12 mouse cellular contexts compared by ENCODE assay signal in genomic region chr19:21942286-21942685, GRCm38 (mm10).
DNase-seq lines count a peak whose midpoint lies in the region; ATAC-seq and TF ChIP-seq lines count a peak whose summit lies in the region.
"Had no signal": no experiment of that assay in that cellular context is flagged by ENCODE, and none has a peak within 500 bp of the region (broad histone marks: within the 10 kb centered on the region; RNA-seq: fewer than 3 reads in every experiment).

No protein-coding gene starts in this region.

- H3K4me2 ChIP-seq in liver, embryonic 12.5 days: no peak overlapping the region
- H3K4me2 ChIP-seq in liver, embryonic 15.5 days: peak overlapping the region; percentile 16; the same call in 1 of the 2 replicates
- H3K4me2 ChIP-seq: embryonic facial prominence, embryonic 13.5 days; midbrain, embryonic 12.5 days had no signal

- H3K27ac ChIP-seq in liver, adult 2 months (replicated peaks; ENCODE audit: insufficient read depth, low read depth, low read length): peak overlapping the region; percentile 91
- no peak overlapping the region for H3K27ac ChIP-seq in liver, embryonic 12.5 days
- H3K27ac ChIP-seq in liver, embryonic 15.5 days (replicated peaks): no peak overlapping the region
- H3K27ac ChIP-seq: embryonic facial prominence, embryonic 13.5 days; midbrain, embryonic 12.5 days had no signal

- no peaks in the 10 kb centered on the region for H3K9me3 ChIP-seq in liver, embryonic 12.5 days (replicated peaks)
- no peaks in the 10 kb centered on the region for H3K9me3 ChIP-seq in liver, embryonic 15.5 days (replicated peaks)
- H3K9me3 ChIP-seq: embryonic facial prominence, embryonic 13.5 days; G1E; midbrain, embryonic 12.5 days had no signal

- no peaks in the 10 kb centered on the region for H3K27me3 ChIP-seq in liver, adult 2 months (ENCODE audit: control insufficient read depth, insufficient read depth, low read length)
- no peaks in the 10 kb centered on the region for H3K27me3 ChIP-seq in liver, embryonic 12.5 days (replicated peaks)
- no peaks in the 10 kb centered on the region for H3K27me3 ChIP-seq in liver, embryonic 15.5 days
- H3K27me3 ChIP-seq: embryonic facial prominence, embryonic 13.5 days; midbrain, embryonic 12.5 days had no signal

- WGBS in liver, adult 2 months: 58% methylated on average over 11 of the region's 11 CpGs
- WGBS in liver, embryonic 12.5 days (ENCODE audit: insufficient replicate concordance): 11% methylated on average over 11 of the region's 11 CpGs
- 16% methylated on average over 11 of the region's 11 CpGs for WGBS in liver, embryonic 15.5 days (ENCODE audit: insufficient replicate concordance)

- H3K4me3 ChIP-seq in liver, adult 2 months (ENCODE audit: insufficient read depth, low read depth, low read length): 0 out of 2 replicates have a peak overlapping the region, but pooled peaks have one; percentile 23
- no peak overlapping the region for H3K4me3 ChIP-seq in liver, embryonic 12.5 days
- H3K4me3 ChIP-seq in liver, embryonic 15.5 days (replicated peaks): no peak overlapping the region
- H3K4me3 ChIP-seq: embryonic facial prominence, embryonic 13.5 days; midbrain, embryonic 12.5 days had no signal

- H3K36me3 ChIP-seq in liver, adult 2 months (ENCODE audit: control insufficient read depth, insufficient read depth, low read length): no peaks in the 10 kb centered on the region
- no peaks in the 10 kb centered on the region for H3K36me3 ChIP-seq in liver, embryonic 12.5 days
- no peaks in the 10 kb centered on the region for H3K36me3 ChIP-seq in liver, embryonic 15.5 days (replicated peaks)
- H3K36me3 ChIP-seq: embryonic facial prominence, embryonic 13.5 days; G1E; midbrain, embryonic 12.5 days had no signal

- no peaks in the 10 kb centered on the region for H3K79me2 ChIP-seq in liver, adult 2 months (ENCODE audit: control insufficient read depth, insufficient read depth, low read length)

- no peaks in the 10 kb centered on the region; the same call in 1 of the 2 replicates for H3K4me1 ChIP-seq in liver, adult 2 months (ENCODE audit: control insufficient read depth, insufficient read depth, low read length)
- H3K4me1 ChIP-seq in liver, embryonic 12.5 days: no peaks in the 10 kb centered on the region
- H3K4me1 ChIP-seq in liver, embryonic 15.5 days (replicated peaks): no peaks in the 10 kb centered on the region
- H3K4me1 ChIP-seq: embryonic facial prominence, embryonic 13.5 days; midbrain, embryonic 12.5 days had no signal

- ATAC-seq in liver, embryonic 12.5 days: no peak
- ATAC-seq in granulocyte monocyte progenitor cell, adult 5-6 weeks (replicated peaks; ENCODE audit: poor library complexity, severe bottlenecking): peak; percentile 44
- no peak for ATAC-seq in liver, embryonic 15.5 days (ENCODE audit: insufficient read depth)

- no peak overlapping the region for H3K9ac ChIP-seq in liver, adult 2 months (ENCODE audit: low read depth, low read length)
- H3K9ac ChIP-seq in liver, embryonic 12.5 days: no peak overlapping the region
- no peak overlapping the region for H3K9ac ChIP-seq in liver, embryonic 15.5 days
- H3K9ac ChIP-seq: embryonic facial prominence, embryonic 13.5 days; midbrain, embryonic 12.5 days had no signal

- peak; percentile 21 for DNase-seq in liver, adult 2 months (ENCODE audit: extremely low read depth, low read depth, low spot score)
- peak; percentile 20 for DNase-seq in induced T-regulatory cell, adult 2 months (ENCODE audit: low read depth)
- no peak for DNase-seq in layer of hippocampus, postnatal 25 days (ENCODE audit: extremely low spot score in 1 of 2, low spot score in 1 of 2)
- no peak for DNase-seq in spleen, postnatal 10 days (ENCODE audit: low spot score in 2 of 2)
- DNase-seq in cerebellum, postnatal 25 days: no peak
- DNase-seq: adrenal gland, postnatal 25 days had no signal

- no peak for TF ChIP-seq POLR2A in liver, adult 2 months (IDR thresholded peaks at IDR 0.05; ENCODE audit: extremely low read depth, insufficient read depth, low read length)

- no peak for TF ChIP-seq CTCF in liver, adult 2 months (IDR thresholded peaks at IDR 0.05; ENCODE audit: low read depth, low read length)

Comparison
In these comparisons a context has a peak if more than half of its experiments do, and no peak if none do; other contexts are left out.
1. DNase-seq: peak in liver, adult 2 months (single experiment) and induced T-regulatory cell, adult 2 months (single experiment); none in layer of hippocampus, postnatal 25 days (0 of 2), spleen, postnatal 10 days (0 of 2) and cerebellum, postnatal 25 days (0 of 2).